Mouse (Mus musculus): ENCODE measurements around the gene Gins3. TPM values are rescaled to one million over a fixed set of nuclear protein-coding genes. Genes with fewer than 3 reads are reported as not detected.
"Not testable (repeated sequence)": the region's sequence is repeated elsewhere in the genome, so short reads cannot be mapped to it uniquely, and the experiment has no call there.

Gins3 gene
- total and polyA plus RNA-seq, 3 experiments: 14.0 to 14.4 TPM; not detected in 1

DNA sequence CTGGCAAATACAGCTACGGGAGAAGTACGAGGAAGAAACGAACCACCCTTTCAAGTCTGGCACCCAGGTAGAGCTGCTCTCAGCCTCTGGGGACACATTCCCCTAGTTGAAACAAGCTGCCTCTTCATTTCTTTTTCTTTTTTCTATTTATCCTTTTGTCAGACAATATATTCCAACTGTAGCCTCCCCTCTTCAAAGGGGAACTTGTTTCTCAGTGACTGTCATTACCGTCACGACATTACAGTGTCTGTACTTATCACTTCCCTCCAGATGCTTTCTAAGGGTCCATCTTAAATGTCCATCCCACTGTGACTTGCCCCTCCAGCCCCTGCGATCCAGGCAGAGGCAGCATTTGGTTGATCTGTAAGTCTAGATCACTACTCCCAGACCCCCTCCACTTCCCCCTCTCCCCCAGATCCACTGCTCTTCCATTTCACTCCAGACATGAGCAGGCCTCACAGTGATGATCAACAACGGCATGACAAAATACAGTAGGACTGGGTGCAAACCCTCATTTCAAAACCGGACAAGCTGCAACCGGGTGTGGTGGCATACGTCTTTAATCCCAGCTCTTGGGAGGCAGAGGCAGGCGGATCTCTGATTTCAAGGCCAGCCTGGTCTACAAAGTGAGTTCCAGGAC lies 32.7 kb downstream of the Gins3 start:
- peak; percentile 67 for DNase-seq (ENCODE audit: low read depth, low spot score)
- H3K4me3 ChIP-seq (ENCODE audit: control insufficient read depth in 1 of 2, insufficient read depth in 1 of 2, low read depth in 2 of 2, low read length in 2 of 2): peak overlapping the region in 1 of 2 experiments; percentile 19; a peak in 1 of 4 replicates
- H3K9me3 ChIP-seq (replicated peaks; ENCODE audit: insufficient read depth, low read length); H3K27me3 ChIP-seq (ENCODE audit: control insufficient read depth in 1 of 2, insufficient read depth in 2 of 2, low read length in 2 of 2); H3K79me2 ChIP-seq (ENCODE audit: control insufficient read depth, insufficient read depth, low read length, poor library complexity): not testable (repeated sequence)
- peak overlapping the region; percentile 49 for H3K9ac ChIP-seq (ENCODE audit: control insufficient read depth, low read depth, low read length, poor library complexity, severe bottlenecking)
- peaks cover 0 to 30% of the 10 kb centered on the region in 2 experiments; a peak in 2 of 4 replicates for H3K36me3 ChIP-seq (ENCODE audit: control insufficient read depth in 1 of 2, insufficient read depth in 2 of 2, low read length in 2 of 2)
- H3K4me1 ChIP-seq (ENCODE audit: control insufficient read depth in 1 of 2, insufficient read depth in 2 of 2, low read length in 2 of 2): peaks cover 11 to 45% of the 10 kb centered on the region in 2 experiments
- peak in 1 of 2 experiments; percentile 56; a peak in 3 of 4 replicates for TF ChIP-seq EP300 (IDR thresholded peaks at IDR 0.05; ENCODE audit: low read depth in 1 of 2, low read length in 2 of 2)
- TF ChIP-seq TCF12 (IDR thresholded peaks at IDR 0.05; ENCODE audit: low read depth, low read length): peak; percentile 34; the same call in 1 of the 2 replicates
- TF ChIP-seq TAL1 (IDR thresholded peaks at IDR 0.05; ENCODE audit: low read length): peak; percentile 87
- TF ChIP-seq GATA1 (IDR thresholded peaks at IDR 0.05; ENCODE audit: low read depth, low read length): peak; percentile 31
- H3K27ac ChIP-seq (ENCODE audit: control insufficient read depth, low read depth, low read length): peak overlapping the region; percentile 86

- TF ChIP-seq MAFK (IDR thresholded peaks at IDR 0.05; ENCODE audit: borderline replicate concordance, low read depth, low read length) (no peak), SMC3 (IDR thresholded peaks at IDR 0.05; ENCODE audit: low read depth, low read length) (no peak), ELF1 (IDR thresholded peaks at IDR 0.05; ENCODE audit: low read depth, low read length) (no peak), EP300 (IDR thresholded peaks at IDR 0.05; ENCODE audit: low read depth in 1 of 2, low read length in 2 of 2) (no peak), TBP (IDR thresholded peaks at IDR 0.05; ENCODE audit: low read depth, low read length) (no peak), CHD2 (IDR thresholded peaks at IDR 0.05; ENCODE audit: low read length) (no peak), HCFC1 (IDR thresholded peaks at IDR 0.05; ENCODE audit: low read depth, low read length) (no peak), ZKSCAN1 (IDR thresholded peaks at IDR 0.05; ENCODE audit: low read depth, low read length) (no peak), USF1 (IDR thresholded peaks at IDR 0.05; ENCODE audit: low read depth, low read length) (no peak), GATA1 (IDR thresholded peaks at IDR 0.05; ENCODE audit: low read depth, low read length) (no peak), BHLHE40 (IDR thresholded peaks at IDR 0.05; ENCODE audit: borderline replicate concordance, low read depth, low read length) (no peak), E2F4 (IDR thresholded peaks at IDR 0.05; ENCODE audit: borderline replicate concordance, low read depth, low read length) (no peak), POLR2AphosphoS2 (IDR thresholded peaks at IDR 0.05; ENCODE audit: low read length) (no peak), JUND (IDR thresholded peaks at IDR 0.05; ENCODE audit: low read depth, low read length) (no peak)
- no peaks in the 10 kb centered on the region; the same call in 1 of the 2 replicates for H3K79me2 ChIP-seq (ENCODE audit: control insufficient read depth, insufficient read depth, low read length, poor library complexity)
- H3K27ac ChIP-seq (ENCODE audit: control insufficient read depth, low read depth, low read length): no peak overlapping the region
- no peaks in the 10 kb centered on the region for H3K9me3 ChIP-seq (replicated peaks; ENCODE audit: insufficient read depth, low read length)
- H3K4me3 ChIP-seq (ENCODE audit: control insufficient read depth in 1 of 2, insufficient read depth in 1 of 2, low read depth in 2 of 2, low read length in 2 of 2): no peak overlapping the region
- H3K27me3 ChIP-seq (ENCODE audit: control insufficient read depth in 1 of 2, insufficient read depth in 2 of 2, low read length in 2 of 2): peaks cover 0 to 1% of the 10 kb centered on the region in 2 experiments; a peak in 1 of 4 replicates
- H3K4me1 ChIP-seq (ENCODE audit: control insufficient read depth in 1 of 2, insufficient read depth in 2 of 2, low read length in 2 of 2): peaks cover 11 to 33% of the 10 kb centered on the region in 2 experiments
- H3K36me3 ChIP-seq (ENCODE audit: control insufficient read depth in 1 of 2, insufficient read depth in 2 of 2, low read length in 2 of 2): peaks cover 0 to 20% of the 10 kb centered on the region in 2 experiments; a peak in 2 of 4 replicates
- DNase-seq (ENCODE audit: low read depth, low spot score): no peak
- H3K9ac ChIP-seq (ENCODE audit: control insufficient read depth, low read depth, low read length, poor library complexity, severe bottlenecking): no peak overlapping the region
These were observed 35.1 kb downstream of the Gins3 start for GRCm38 (mm10) chr8:95668163-95668958.

Data from MEL (cell line).